Mouse (Mus musculus): ENCODE data around the gene Tubg1. TPM values are rescaled to one million over a fixed set of nuclear protein-coding genes. Genes with fewer than 3 reads are reported as not detected.
"Not testable (repeated sequence)": the region's sequence is repeated elsewhere in the genome, so short reads cannot be mapped to it uniquely, and the experiment has no call there.

The Tubg1 gene
- total RNA-seq, 2 experiments from 2014 or later: 42.6 to 44.6 TPM

- no peak for DNase-seq
Observed at GRCm38 (mm10) chr11:101098231-101098630, 21.5 kb upstream of the Tubg1 start.

GRCm38 (mm10) chr11:101103011-101103410 lies 16.7 kb upstream of the Tubg1 start:
- no peak for DNase-seq

- no peak for DNase-seq
Observed at GRCm38 (mm10) chr11:101109351-101109750, 10.4 kb upstream of the Tubg1 start.

- DNase-seq: no peak
Observed at GRCm38 (mm10) chr11:101110708-101111107, 9.0 kb upstream of the Tubg1 start.

GRCm38 (mm10) chr11:101111178-101111577 lies 8.6 kb upstream of the Tubg1 start:
- DNase-seq: no peak

GRCm38 (mm10) chr11:101112186-101112585 lies 7.6 kb upstream of the Tubg1 start:
- DNase-seq: no peak

- DNase-seq: no peak
Observed at GRCm38 (mm10) chr11:101115564-101115963, 4.2 kb upstream of the Tubg1 start.

GRCm38 (mm10) chr11:101118105-101118504 lies 1.6 kb upstream of the Tubg1 start:
- no peak for DNase-seq

- DNase-seq: no peak
Observed at GRCm38 (mm10) chr11:101119131-101119760, 492 bp upstream of the Tubg1 start.

GRCm38 (mm10) chr11:101120545-101121188 lies 929 bp downstream of the Tubg1 start:
- no peak for DNase-seq

- not testable (repeated sequence) for DNase-seq
Observed at GRCm38 (mm10) chr11:101124494-101124893, 4.8 kb downstream of the Tubg1 start.

GRCm38 (mm10) chr11:101125008-101125407 lies 5.3 kb downstream of the Tubg1 start:
- not testable (repeated sequence) for DNase-seq

GRCm38 (mm10) chr11:101127075-101127474 lies 7.3 kb downstream of the Tubg1 start:
- no peak for DNase-seq

- DNase-seq: peak; percentile 40
Observed at GRCm38 (mm10) chr11:101128996-101129577, 9.3 kb downstream of the Tubg1 start.

- DNase-seq: peak; percentile 54
Observed at GRCm38 (mm10) chr11:101130056-101130756, 10.5 kb downstream of the Tubg1 start.

GRCm38 (mm10) chr11:101131187-101131586 lies 11.4 kb downstream of the Tubg1 start:
- no peak for DNase-seq

- peak; percentile 56 for DNase-seq
Observed at GRCm38 (mm10) chr11:101131701-101132100, 12.0 kb downstream of the Tubg1 start.

- DNase-seq: no peak
Observed at GRCm38 (mm10) chr11:101133037-101133436, 13.3 kb downstream of the Tubg1 start.

GRCm38 (mm10) chr11:101134217-101134865 lies 14.6 kb downstream of the Tubg1 start:
- DNase-seq: peak; percentile 78

GRCm38 (mm10) chr11:101137000-101137399 lies 17.3 kb downstream of the Tubg1 start:
- DNase-seq: no peak

- peak; percentile 61 for DNase-seq
Observed at GRCm38 (mm10) chr11:101138536-101139181, 18.9 kb downstream of the Tubg1 start.

All from adrenal gland, postnatal 10 days (tissue).